Mouse (Mus musculus) G1E-ER4 (cell line): ENCODE measurements around the gene Hcn2. TPM values are rescaled to one million over a fixed set of nuclear protein-coding genes. Genes with fewer than 3 reads are reported as not detected.

Source experiments
- GATA1 ChIP-seq: IDR thresholded peaks from one replicate; pipeline ENCODE4 v1.8.0; 2012; ENCODE audit warnings: low read length, inconsistent platforms
- polyA plus RNA-seq: library from polyadenylated mRNA; stranded (reverse); fragments of >175 nt; gene quantifications from 2 replicates; pipeline ENCODE4 v1.2.3, GENCODE M21; 2012

Gene Hcn2
- polyA plus RNA-seq, 1 experiment: 0.78 TPM

- TF ChIP-seq GATA1: no peak
Measured at GRCm38 (mm10) chr10:79783920-79784800, 67.7 kb downstream of the Hcn2 start.

Other genes starting within 250 kb of the Hcn2 start
- gene Vmn2r83, start 247.9 kb upstream of the Hcn2 start, polyA plus RNA-seq: not detected in 2 replicates
- gene Plpp2, start 182.8 kb upstream of the Hcn2 start, polyA plus RNA-seq: 0.04 TPM in 1 of 2 replicates, not detected in the other
- 0.05 TPM in 1 of 2 replicates, not detected in the other for gene Mier2, start 161.4 kb upstream of the Hcn2 start, polyA plus RNA-seq
- gene Theg, start 129.3 kb upstream of the Hcn2 start, polyA plus RNA-seq: not detected in 2 replicates
- gene C2cd4c, start 102.6 kb upstream of the Hcn2 start, polyA plus RNA-seq: not detected in 2 replicates
- not detected in 2 replicates for gene Shc2, start 78.7 kb upstream of the Hcn2 start, polyA plus RNA-seq
- not detected in 2 replicates for gene Odf3l2, start 70.9 kb upstream of the Hcn2 start, polyA plus RNA-seq
- gene Madcam1, start 52.1 kb upstream of the Hcn2 start, polyA plus RNA-seq: not detected in 2 replicates
- 119 and 126 TPM in 2 replicates for gene Tpgs1, start 47.3 kb upstream of the Hcn2 start, polyA plus RNA-seq
- gene Cdc34, start 34.4 kb upstream of the Hcn2 start, polyA plus RNA-seq: 540 and 646 TPM in 2 replicates
- gene Gzmm, start 27.6 kb upstream of the Hcn2 start, polyA plus RNA-seq: 0.25 and 0.30 TPM in 2 replicates
- gene Bsg, start 12.1 kb upstream of the Hcn2 start, polyA plus RNA-seq: 834 and 1,207 TPM in 2 replicates
- gene Polrmt, start 29.9 kb downstream of the Hcn2 start, polyA plus RNA-seq: 52.0 and 53.1 TPM in 2 replicates
- not detected in 2 replicates for gene Fgf22, start 38.4 kb downstream of the Hcn2 start, polyA plus RNA-seq
- 373 and 414 TPM in 2 replicates for gene Rnf126, start 50.3 kb downstream of the Hcn2 start, polyA plus RNA-seq
- 0.06 and 0.11 TPM in 2 replicates for gene Fstl3, start 60.6 kb downstream of the Hcn2 start, polyA plus RNA-seq
- not detected in 2 replicates for gene Prss57, start 74.3 kb downstream of the Hcn2 start, polyA plus RNA-seq
- 0.82 and 1.2 TPM in 2 replicates for gene Palm, start 76.9 kb downstream of the Hcn2 start, polyA plus RNA-seq
- not detected in 2 replicates for gene Misp, start 104.4 kb downstream of the Hcn2 start, polyA plus RNA-seq
- gene Ptbp1, start 137.8 kb downstream of the Hcn2 start, polyA plus RNA-seq: 1,266 and 1,318 TPM in 2 replicates
- gene Prtn3, start 157.8 kb downstream of the Hcn2 start, polyA plus RNA-seq: 0.38 TPM in 1 of 2 replicates, not detected in the other
- not detected in 2 replicates for gene Plppr3, start 158.0 kb downstream of the Hcn2 start, polyA plus RNA-seq
- gene Elane, start 169.6 kb downstream of the Hcn2 start, polyA plus RNA-seq: not detected in 2 replicates
- not detected in 2 replicates for gene Cfd, start 174.2 kb downstream of the Hcn2 start, polyA plus RNA-seq
- gene Med16, start 192.3 kb downstream of the Hcn2 start, polyA plus RNA-seq: 64.2 and 66.0 TPM in 2 replicates
- not detected in 2 replicates for gene Gm26602, start 194.2 kb downstream of the Hcn2 start, polyA plus RNA-seq
- 0.53 and 0.82 TPM in 2 replicates for gene Kiss1r, start 200.3 kb downstream of the Hcn2 start, polyA plus RNA-seq
- 229 and 234 TPM in 2 replicates for gene R3hdm4, start 204.6 kb downstream of the Hcn2 start, polyA plus RNA-seq
- gene Arid3a, start 210.4 kb downstream of the Hcn2 start, polyA plus RNA-seq: 99.9 and 103 TPM in 2 replicates
- gene Wdr18, start 243.5 kb downstream of the Hcn2 start, polyA plus RNA-seq: 85.4 and 95.5 TPM in 2 replicates